Mouse (Mus musculus) intestine, embryonic 15.5 days (tissue): ENCODE results near the gene Prpf40a. TPM values are rescaled to one million over a fixed set of nuclear protein-coding genes. Genes with fewer than 3 reads are reported as not detected.

ENCODE experiments used
- ATAC-seq: fragments of 200-750 bp; cut with Nextera tagmentation; 2 replicates; pipeline ENCODE4 v1.8.0; 2017; ENCODE audit warnings: moderate TSS enrichment, moderate library complexity
- H3K27ac ChIP-seq: fragments of 300-500 bp; sonication (generic); 2 replicates; pipeline ENCODE4 v1.5.1; 2015; ENCODE audit warnings: mild to moderate bottlenecking, inconsistent platforms
- H3K27me3 ChIP-seq: fragments of 300-500 bp; sonication (generic); replicated peaks from 2 replicates; pipeline ENCODE4 v1.6.1; 2015; ENCODE audit warnings: inconsistent platforms
- H3K36me3 ChIP-seq: fragments of 300-500 bp; sonication (generic); 2 replicates; pipeline ENCODE4 v1.6.1; 2015; ENCODE audit warnings: inconsistent platforms
- H3K4me1 ChIP-seq: fragments of 300-500 bp; sonication (generic); replicated peaks from 2 replicates; pipeline ENCODE4 v1.6.1; 2015; ENCODE audit warnings: inconsistent platforms
- H3K4me2 ChIP-seq: fragments of 300-500 bp; sonication (generic); replicated peaks from 2 replicates; pipeline ENCODE4 v1.6.1; 2015; ENCODE audit warnings: mild to moderate bottlenecking, inconsistent platforms
- H3K4me3 ChIP-seq: fragments of 300-500 bp; sonication (generic); replicated peaks from 2 replicates; pipeline ENCODE4 v1.5.1; 2015; ENCODE audit warnings: inconsistent platforms
- H3K9ac ChIP-seq: fragments of 300-500 bp; sonication (generic); 2 replicates; pipeline ENCODE4 v1.6.1; 2015; ENCODE audit warnings: inconsistent platforms
- H3K9me3 ChIP-seq: fragments of 300-500 bp; sonication (generic); 2 replicates; pipeline ENCODE4 v1.6.1; 2016; ENCODE audit warnings: inconsistent platforms
- WGBS: fragments of 180-500 bp; shearing (Covaris S2); methylation state at CpG from one replicate; pipeline ENCODE4 v1.1.7; 2015; 5-methylcytosine and 5-hydroxymethylcytosine counted together
- polyA plus RNA-seq: library from polyadenylated mRNA; unstranded; fragments of >200 nt; fragmentation: Nextera tagmentation; extraction: Ambion mirVana; gene quantifications from 2 replicates; pipeline ENCODE4 v1.2.1, GENCODE M21; 2015

The Prpf40a gene
- polyA plus RNA-seq, 1 experiment from 2014 or later, result 151 TPM

- H3K36me3 ChIP-seq, result peaks cover 5% of the 10 kb centered on the region; the same call in 1 of the 2 replicates
- H3K4me2 ChIP-seq, result no peak overlapping the region
- H3K9ac ChIP-seq, result no peak overlapping the region
- H3K27ac ChIP-seq, result no peak overlapping the region
- 82% methylated on average over 11 of the region's 11 CpGs for WGBS
- no peaks in the 10 kb centered on the region for H3K4me1 ChIP-seq
- H3K9me3 ChIP-seq, result no peaks in the 10 kb centered on the region
- no peak for ATAC-seq
- H3K27me3 ChIP-seq, result no peaks in the 10 kb centered on the region
- H3K4me3 ChIP-seq, result no peak overlapping the region
Measured at GRCm38 (mm10) chr2:53101885-53102740, 89.0 kb downstream of the Prpf40a start.

DNA sequence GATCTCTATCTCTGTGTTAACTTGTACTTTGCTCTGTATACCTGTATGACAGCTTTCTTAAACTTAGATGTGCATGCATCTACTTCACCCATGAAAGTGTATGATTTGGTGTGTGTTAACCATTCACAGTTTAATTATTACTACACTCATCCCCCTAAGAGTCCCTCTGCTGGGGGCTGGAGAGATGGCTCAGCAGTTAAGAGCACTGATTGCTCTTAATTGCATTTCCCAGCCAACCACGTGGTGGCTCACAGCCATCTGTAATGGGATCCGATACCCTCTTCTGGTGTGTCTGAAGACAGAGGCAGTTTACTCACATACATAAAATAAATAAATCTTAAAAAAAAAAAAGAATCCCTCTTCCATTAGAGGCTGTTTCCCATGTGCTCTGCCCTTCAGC lies 91.0 kb downstream of the Prpf40a start:
- H3K4me2 ChIP-seq, result no peak overlapping the region
- H3K36me3 ChIP-seq, result no peaks in the 10 kb centered on the region
- no peak overlapping the region for H3K4me3 ChIP-seq
- no peak for ATAC-seq
- H3K27ac ChIP-seq, result no peak overlapping the region
- H3K9ac ChIP-seq, result no peak overlapping the region
- no peaks in the 10 kb centered on the region for H3K9me3 ChIP-seq
- 40% methylated on average over 2 of the region's 2 CpGs for whole genome bisulfite sequencing
- no peaks in the 10 kb centered on the region for H3K4me1 ChIP-seq
- no peaks in the 10 kb centered on the region for H3K27me3 ChIP-seq

GRCm38 (mm10) chr2:53095489-53095888 lies 95.6 kb downstream of the Prpf40a start:
- Histone ChIP-seq H3K27ac (no peak overlapping the region), H3K9me3 (no peaks in the 10 kb centered on the region), H3K4me3 (no peak overlapping the region), H3K36me3 (no peaks in the 10 kb centered on the region), H3K9ac (no peak overlapping the region), H3K4me2 (no peak overlapping the region), H3K4me1 (no peaks in the 10 kb centered on the region), H3K27me3 (no peaks in the 10 kb centered on the region)
- 88% methylated on average over 3 of the region's 3 CpGs for WGBS
- ATAC-seq, result no peak

DNA sequence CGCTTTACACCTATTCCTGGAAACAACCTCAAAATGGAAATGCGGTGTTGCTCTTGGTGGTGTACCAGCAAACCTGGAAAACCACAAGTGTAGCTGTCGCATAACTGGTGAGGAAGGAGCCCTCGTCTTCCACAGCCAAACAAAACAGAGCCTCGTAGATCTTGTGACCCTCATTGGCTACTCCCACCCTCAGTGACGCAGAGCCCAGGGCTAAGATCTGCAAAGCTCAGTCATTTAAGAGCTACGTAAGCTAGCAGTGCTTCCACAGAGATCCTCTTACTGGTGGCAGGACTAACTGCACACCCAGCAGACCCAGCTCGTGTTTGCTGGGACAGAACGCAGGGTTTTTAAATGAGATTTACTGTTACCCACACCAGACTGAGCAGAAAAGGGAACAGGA lies 96.1 kb downstream of the Prpf40a start:
- no peaks in the 10 kb centered on the region for H3K36me3 ChIP-seq
- no peaks in the 10 kb centered on the region for H3K4me1 ChIP-seq
- no peaks in the 10 kb centered on the region for H3K27me3 ChIP-seq
- ATAC-seq, result no peak
- no peak overlapping the region for H3K9ac ChIP-seq
- H3K4me2 ChIP-seq, result no peak overlapping the region
- no peak overlapping the region for H3K4me3 ChIP-seq
- WGBS, result 79% methylated on average over 9 of the region's 9 CpGs
- H3K27ac ChIP-seq, result no peak overlapping the region
- H3K9me3 ChIP-seq, result no peaks in the 10 kb centered on the region

DNA sequence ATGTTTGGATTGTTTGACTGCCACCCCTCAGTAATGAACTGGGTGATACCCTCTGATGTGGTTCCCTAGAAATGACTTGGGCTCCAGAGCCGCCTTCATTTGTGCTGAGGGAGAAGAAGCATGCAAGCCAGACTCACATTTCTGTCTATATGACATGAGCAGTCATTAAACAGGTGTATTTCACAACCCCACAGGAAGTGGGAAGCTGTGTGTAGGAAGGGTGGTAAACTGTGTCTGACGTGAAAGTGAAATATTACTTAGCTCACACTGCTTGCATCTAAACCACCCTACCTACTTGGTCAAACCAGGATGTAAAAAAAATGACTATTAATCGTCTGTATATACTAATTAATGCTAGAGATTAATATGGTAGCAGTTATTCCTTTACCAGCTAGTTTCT lies 102.3 kb downstream of the Prpf40a start:
- no peak overlapping the region for H3K4me3 ChIP-seq

DNA sequence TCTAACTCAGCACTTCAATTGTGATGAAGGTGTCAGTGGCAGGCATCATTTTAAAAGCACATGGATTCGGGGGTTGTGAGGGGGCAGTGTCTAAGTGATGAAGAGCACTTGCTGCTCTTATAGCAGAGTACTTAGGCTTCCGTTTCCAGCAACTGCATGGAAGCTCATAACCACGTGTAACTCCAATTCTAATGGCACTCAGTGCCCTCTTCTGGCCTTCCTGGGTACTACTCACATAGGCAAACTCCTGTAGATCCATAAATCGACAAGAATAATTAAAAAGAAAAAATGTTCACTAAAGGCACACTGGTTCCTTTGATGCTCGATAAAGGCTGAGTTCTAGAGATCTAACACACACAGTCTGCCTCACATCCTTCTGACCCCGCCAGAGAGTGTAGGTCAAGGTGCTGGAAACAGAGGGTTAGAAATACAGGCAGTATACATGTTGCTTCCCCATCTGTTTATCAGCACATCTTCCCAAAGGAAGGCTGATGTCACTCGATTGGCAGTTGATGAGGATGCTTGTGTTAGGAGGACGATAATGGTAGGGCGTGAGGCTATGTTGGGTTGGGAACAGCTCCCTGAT lies 105.4 kb downstream of the Prpf40a start:
- Histone ChIP-seq H3K4me1 (no peaks in the 10 kb centered on the region), H3K4me3 (no peak overlapping the region), H3K27ac (no peak overlapping the region), H3K9me3 (no peaks in the 10 kb centered on the region), H3K27me3 (no peaks in the 10 kb centered on the region), H3K9ac (no peak overlapping the region), H3K4me2 (no peak overlapping the region), H3K36me3 (no peaks in the 10 kb centered on the region)
- no peak for ATAC-seq
- 52% methylated on average over 9 of the region's 9 CpGs for WGBS

More for the DNA sequence above, 102.3 kb downstream of the Prpf40a start:
- no peak overlapping the region for H3K9ac ChIP-seq
- H3K4me1 ChIP-seq, result no peaks in the 10 kb centered on the region
- no peak overlapping the region for H3K27ac ChIP-seq
- no peak overlapping the region for H3K4me2 ChIP-seq
- H3K36me3 ChIP-seq, result no peaks in the 10 kb centered on the region
- no peaks in the 10 kb centered on the region for H3K27me3 ChIP-seq
- ATAC-seq, result no peak
- 86% methylated on average over 3 of the region's 3 CpGs for WGBS
- H3K9me3 ChIP-seq, result no peaks in the 10 kb centered on the region

Other genes starting within 250 kb of the Prpf40a start
- 37.8 and 42.3 TPM in 2 replicates for gene Arl6ip6, start 442 bp upstream of the Prpf40a start, polyA plus RNA-seq